Mouse (Mus musculus) cerebellum, adult 2 months (tissue): ENCODE data around the gene Srcin1.

Experiments
- CTCF ChIP-seq: fragments of 200-500 bp; IDR thresholded peaks from 2 replicates; pipeline ENCODE4 v1.5.1; 2011; ENCODE audit warnings: low read depth, mild to moderate bottlenecking, control low read depth, low read length, moderate library complexity, borderline replicate concordance; ENCODE audit not compliant: insufficient read depth
- POLR2A ChIP-seq: fragments of 200-500 bp; IDR thresholded peaks from 2 replicates; pipeline ENCODE4 v1.6.1; 2011; ENCODE audit warnings: low read length, control low read depth, borderline replicate concordance; ENCODE audit not compliant: insufficient read depth

DNA sequence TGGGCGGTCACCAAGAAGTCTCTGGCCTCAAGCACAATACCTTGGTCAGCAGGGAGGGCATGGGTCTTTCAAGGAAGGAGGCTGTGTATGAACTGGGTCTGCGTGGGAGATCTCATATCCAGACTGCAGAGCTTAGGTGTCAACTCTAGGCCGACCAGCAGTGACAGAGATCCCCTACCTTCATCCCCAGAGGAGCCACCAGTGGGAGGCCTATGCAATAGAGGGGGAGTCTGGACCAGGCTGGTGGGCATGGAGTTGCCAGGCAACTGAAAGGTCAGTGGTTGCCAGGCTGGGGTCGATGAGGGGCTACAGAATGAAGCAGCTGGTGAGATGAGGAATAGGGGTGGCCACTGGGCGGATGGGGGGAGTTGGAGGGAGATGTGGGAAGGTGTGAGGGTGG, 36.4 kb downstream of the Srcin1 start:
- TF ChIP-seq CTCF (no peak), POLR2A (no peak)
